Mouse (Mus musculus) CH12.LX (cell line): ENCODE measurements around the gene Vav2.

Experiments
- CTCF ChIP-seq, 2 experiments: IDR thresholded peaks in 1 of 2; conservative IDR thresholded peaks in 1 of 2; 2 replicates each; pipeline ENCODE4 v1.5.1; 2011 to 2012; ENCODE audit warnings: low read depth in 2 of 2, low read length in 2 of 2, improper control_type of control experiment in 1 of 2, inconsistent platforms in 1 of 2, mild to moderate bottlenecking in 1 of 2, moderate library complexity in 1 of 2
- EP300 ChIP-seq: IDR thresholded peaks from 2 replicates; pipeline ENCODE4 v1.6.1; 2011; ENCODE audit warnings: low read length, improper control_type of control experiment
- ETS1 ChIP-seq: conservative IDR thresholded peaks from 2 replicates; pipeline ENCODE4 v1.6.1; 2012; ENCODE audit warnings: low read depth, mild to moderate bottlenecking, inconsistent platforms, low read length, improper control_type of control experiment, moderate library complexity
- HCFC1 ChIP-seq: IDR thresholded peaks from 2 replicates; pipeline ENCODE4 v1.6.1; 2012; ENCODE audit warnings: low read depth, mild to moderate bottlenecking, inconsistent platforms, low read length, improper control_type of control experiment
- JUND ChIP-seq: conservative IDR thresholded peaks from 2 replicates; pipeline ENCODE4 v1.6.1; 2011; ENCODE audit warnings: low read depth, low read length, improper control_type of control experiment
- MAX ChIP-seq: IDR thresholded peaks from 2 replicates; pipeline ENCODE4 v1.6.1; 2011; ENCODE audit warnings: low read length, improper control_type of control experiment
- POLR2A ChIP-seq: IDR thresholded peaks from 2 replicates; pipeline ENCODE4 v1.6.1; 2011; ENCODE audit warnings: low read depth, mild to moderate bottlenecking, improper control_type of control experiment, low read length
- POLR2AphosphoS2 ChIP-seq: IDR thresholded peaks from 2 replicates; pipeline ENCODE4 v1.6.1; 2011; ENCODE audit warnings: low read depth, low read length, improper control_type of control experiment
- SMC3 ChIP-seq: IDR thresholded peaks from 2 replicates; pipeline ENCODE4 v1.6.1; 2011; ENCODE audit warnings: low read depth, low read length, improper control_type of control experiment
- USF1 ChIP-seq: IDR thresholded peaks from 2 replicates; pipeline ENCODE4 v1.6.1; 2014; ENCODE audit warnings: low read depth, mild to moderate bottlenecking, inconsistent platforms, low read length, improper control_type of control experiment
- ZNF384 ChIP-seq: IDR thresholded peaks from 2 replicates; pipeline ENCODE4 v1.6.1; 2012; ENCODE audit warnings: low read depth, low read length, improper control_type of control experiment, inconsistent platforms

DNA sequence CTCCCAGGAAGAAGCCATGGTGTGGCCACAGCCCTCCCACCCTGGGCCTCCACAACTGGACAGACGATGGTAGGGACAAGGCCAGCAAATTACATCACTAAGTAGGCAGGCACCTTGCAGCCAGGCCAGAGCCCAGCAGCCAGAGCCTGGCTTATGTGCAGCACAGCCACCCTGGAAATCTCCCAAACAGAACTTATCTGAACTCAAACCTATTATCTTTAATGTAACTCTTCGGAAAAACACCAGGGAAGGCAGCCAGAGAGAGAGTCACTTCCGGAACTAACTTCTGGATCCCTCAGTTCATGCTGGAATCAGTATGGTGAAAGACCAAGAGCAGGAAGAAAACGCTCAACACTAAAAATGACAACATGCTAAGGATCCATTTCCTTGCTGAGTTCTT, 45.1 kb downstream of the Vav2 start:
- TF ChIP-seq USF1, result no peak
- no peak for TF ChIP-seq HCFC1
- TF ChIP-seq MAX, result no peak
- TF ChIP-seq POLR2A, result no peak
- TF ChIP-seq EP300, result no peak
- TF ChIP-seq CTCF (conservative IDR thresholded peaks at IDR 0.05 in 1 of 2, IDR thresholded peaks at IDR 0.05 in 1 of 2; ENCODE audit: low read depth in 2 of 2, low read length in 2 of 2), result no peak
- no peak for TF ChIP-seq SMC3
- no peak for TF ChIP-seq ETS1
- no peak for TF ChIP-seq POLR2AphosphoS2
- no peak for TF ChIP-seq ZNF384
- TF ChIP-seq JUND, result no peak
